Mouse (Mus musculus): ENCODE measurements around the gene Vpreb2.
A peak's percentile ranks its signal among the peaks of the same experiment; 100 is the strongest.
"Not testable (repeated sequence)": the region's sequence is repeated elsewhere in the genome, so short reads cannot be mapped to it uniquely, and the experiment has no call there.

Vpreb2 gene

GRCm38 (mm10) chr16:17980128-17980527 is at the start of gene Vpreb2:
TSS of gene Vpreb2 (plus strand) at chr16:17980428.
- DNase-seq (ENCODE audit: low read depth, low spot score): no peak

- no peak for DNase-seq (ENCODE audit: low read depth, low spot score)
Measured at GRCm38 (mm10) chr16:17931906-17932460, 48.2 kb upstream of the Vpreb2 start.

- DNase-seq (ENCODE audit: low read depth, low spot score): no peak
Measured at GRCm38 (mm10) chr16:17933594-17934444, 46.4 kb upstream of the Vpreb2 start.

- DNase-seq (ENCODE audit: low read depth, low spot score): no peak
Measured at GRCm38 (mm10) chr16:17934445-17934910, 45.8 kb upstream of the Vpreb2 start.

- no peak for DNase-seq (ENCODE audit: low read depth, low spot score)
Measured at GRCm38 (mm10) chr16:17936776-17937175, 43.5 kb upstream of the Vpreb2 start.

GRCm38 (mm10) chr16:17938187-17938586 is 42.0 kb upstream of the Vpreb2 start:
- DNase-seq (ENCODE audit: low read depth, low spot score): no peak

GRCm38 (mm10) chr16:17938821-17939220 is 41.4 kb upstream of the Vpreb2 start:
- peak; percentile 67 for DNase-seq (ENCODE audit: low read depth, low spot score)

GRCm38 (mm10) chr16:17939255-17939751 is 40.9 kb upstream of the Vpreb2 start:
- DNase-seq (ENCODE audit: low read depth, low spot score): no peak

- DNase-seq (ENCODE audit: low read depth, low spot score): no peak
Measured at GRCm38 (mm10) chr16:17943466-17943865, 36.8 kb upstream of the Vpreb2 start.

- no peak for DNase-seq (ENCODE audit: low read depth, low spot score)
Measured at GRCm38 (mm10) chr16:17945081-17945831, 35.0 kb upstream of the Vpreb2 start.

- DNase-seq (ENCODE audit: low read depth, low spot score): no peak
Measured at GRCm38 (mm10) chr16:17949421-17949877, 30.8 kb upstream of the Vpreb2 start.

GRCm38 (mm10) chr16:17950068-17950467 is 30.2 kb upstream of the Vpreb2 start:
- no peak for DNase-seq (ENCODE audit: low read depth, low spot score)

- no peak for DNase-seq (ENCODE audit: low read depth, low spot score)
Measured at GRCm38 (mm10) chr16:17951618-17952017, 28.6 kb upstream of the Vpreb2 start.

GRCm38 (mm10) chr16:17956052-17956638 is 24.1 kb upstream of the Vpreb2 start:
- not testable (repeated sequence) for DNase-seq (ENCODE audit: low read depth, low spot score)

GRCm38 (mm10) chr16:17962091-17962490 is 18.1 kb upstream of the Vpreb2 start:
- DNase-seq (ENCODE audit: low read depth, low spot score): no peak

- DNase-seq (ENCODE audit: low read depth, low spot score): no peak
Measured at GRCm38 (mm10) chr16:17971853-17972252, 8.4 kb upstream of the Vpreb2 start.

GRCm38 (mm10) chr16:17977840-17978239 is 2.4 kb upstream of the Vpreb2 start:
- DNase-seq (ENCODE audit: low read depth, low spot score): not testable (repeated sequence)

- no peak for DNase-seq (ENCODE audit: low read depth, low spot score)
Measured at GRCm38 (mm10) chr16:17983201-17983600, 3.0 kb downstream of the Vpreb2 start.

- no peak for DNase-seq (ENCODE audit: low read depth, low spot score)
Measured at GRCm38 (mm10) chr16:17984231-17984630, 4.0 kb downstream of the Vpreb2 start.

- DNase-seq (ENCODE audit: low read depth, low spot score): no peak
Measured at GRCm38 (mm10) chr16:17985078-17985477, 4.8 kb downstream of the Vpreb2 start.

- DNase-seq (ENCODE audit: low read depth, low spot score): peak; percentile 64
Measured at GRCm38 (mm10) chr16:17986456-17987132, 6.4 kb downstream of the Vpreb2 start.

All from forelimb bud, embryonic 11.5 days (tissue).